Mouse (Mus musculus): Measurements from ENCODE around the gene Pbp2. TPM values are rescaled to one million over a fixed set of nuclear protein-coding genes. Genes with fewer than 3 reads are reported as not detected.

Gene Pbp2
- polyA plus RNA-seq, 1 experiment from 2014 or later, result 0.22 TPM

- peak overlapping the region; percentile 18; the same call in 1 of the 2 replicates for H3K27ac ChIP-seq
- H3K36me3 ChIP-seq, result no peaks in the 10 kb centered on the region
- peaks cover 42% of the 10 kb centered on the region for H3K4me1 ChIP-seq
- H3K9ac ChIP-seq, result no peak overlapping the region
- H3K27me3 ChIP-seq, result no peaks in the 10 kb centered on the region
- no peak overlapping the region for H3K4me3 ChIP-seq
- WGBS, result 67% methylated on average over 7 of the region's 7 CpGs
- ATAC-seq (ENCODE audit: borderline replicate concordance, extremely low read depth, low FRiP score, low TSS enrichment), result no peak
- no peaks in the 10 kb centered on the region for H3K9me3 ChIP-seq
- H3K4me2 ChIP-seq, result no peak overlapping the region
Measured at GRCm38 (mm10) chr6:135299024-135299550, 11.1 kb downstream of the Pbp2 start.

- Histone ChIP-seq H3K9ac (no peak overlapping the region), H3K27ac (no peak overlapping the region), H3K9me3 (no peaks in the 10 kb centered on the region), H3K36me3 (no peaks in the 10 kb centered on the region), H3K4me1 (peaks cover 28% of the 10 kb centered on the region), H3K27me3 (no peaks in the 10 kb centered on the region), H3K4me3 (no peak overlapping the region), H3K4me2 (no peak overlapping the region)
- ATAC-seq (ENCODE audit: borderline replicate concordance, extremely low read depth, low FRiP score, low TSS enrichment), result no peak
- 74% methylated on average over 7 of the region's 7 CpGs for WGBS
Measured at GRCm38 (mm10) chr6:135297570-135297969, 12.6 kb downstream of the Pbp2 start.

- H3K27ac ChIP-seq, result peak overlapping the region; percentile 88
- no peak overlapping the region for H3K4me2 ChIP-seq
Measured at GRCm38 (mm10) chr6:135296267-135296666, 13.9 kb downstream of the Pbp2 start.

DNA sequence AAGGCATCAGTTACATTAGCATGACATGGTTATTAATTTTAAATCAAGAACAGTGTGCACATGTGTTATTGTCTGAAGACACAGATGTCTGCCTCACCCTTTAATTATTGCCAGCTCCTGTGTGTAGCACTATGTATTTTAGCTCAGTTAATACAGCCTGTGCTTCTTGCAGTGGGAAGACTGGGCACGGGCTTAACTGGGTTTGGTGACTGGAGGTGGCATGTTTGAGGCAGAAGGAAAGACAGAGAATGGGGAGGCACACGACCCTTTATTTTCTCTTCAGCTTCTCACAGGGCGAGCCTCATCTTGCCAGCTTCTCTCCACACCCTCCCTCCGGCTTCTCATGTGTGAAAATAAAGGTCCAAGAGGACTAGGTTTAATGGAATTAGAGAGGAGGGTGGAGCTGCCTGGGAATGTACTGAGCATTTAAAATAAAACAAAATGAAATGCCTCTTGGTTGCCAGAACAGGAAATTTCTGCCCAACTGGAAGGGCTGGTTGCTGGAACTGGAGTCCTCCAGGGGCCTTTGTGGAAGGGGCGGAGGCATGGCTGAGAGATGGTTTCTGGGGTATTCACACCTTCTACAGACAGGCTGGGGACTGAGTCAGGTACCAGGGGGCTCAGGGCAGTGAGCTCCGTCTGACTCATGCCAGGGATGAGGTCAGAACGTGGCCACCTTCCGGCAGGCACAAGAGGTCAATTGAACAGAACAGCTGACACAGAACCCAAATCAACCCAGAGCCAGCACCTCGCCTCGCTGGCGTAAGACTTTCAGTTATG is 14.9 kb downstream of the Pbp2 start:
- WGBS, result 54% methylated on average over 11 of the region's 11 CpGs
- ATAC-seq (ENCODE audit: borderline replicate concordance, extremely low read depth, low FRiP score, low TSS enrichment), result peak; percentile 43
- no peak overlapping the region for H3K9ac ChIP-seq
- H3K4me3 ChIP-seq, result no peak overlapping the region
- peaks cover 24% of the 10 kb centered on the region for H3K4me1 ChIP-seq
- H3K36me3 ChIP-seq, result no peaks in the 10 kb centered on the region
- no peaks in the 10 kb centered on the region for H3K27me3 ChIP-seq
- no peak overlapping the region for H3K4me2 ChIP-seq
- H3K9me3 ChIP-seq, result no peaks in the 10 kb centered on the region
- H3K27ac ChIP-seq, result peak overlapping the region; percentile 88

More at GRCm38 (mm10) chr6:135296267-135296666, 13.9 kb downstream of the Pbp2 start:
- Histone ChIP-seq H3K27me3 (no peaks in the 10 kb centered on the region), H3K9me3 (no peaks in the 10 kb centered on the region), H3K9ac (no peak overlapping the region), H3K4me1 (peaks cover 24% of the 10 kb centered on the region), H3K4me3 (0 out of 2 replicates have a peak overlapping the region, but pooled peaks have one; percentile 1), H3K36me3 (no peaks in the 10 kb centered on the region)
- WGBS, result 54% methylated on average over 17 of the region's 17 CpGs
- ATAC-seq (ENCODE audit: borderline replicate concordance, extremely low read depth, low FRiP score, low TSS enrichment), result no peak

GRCm38 (mm10) chr6:135294150-135294549 is 16.1 kb downstream of the Pbp2 start:
- no peak overlapping the region for H3K4me2 ChIP-seq
- H3K27ac ChIP-seq, result peak overlapping the region; percentile 88
- no peak overlapping the region for H3K9ac ChIP-seq
- H3K4me1 ChIP-seq, result peaks cover 24% of the 10 kb centered on the region
- ATAC-seq (ENCODE audit: borderline replicate concordance, extremely low read depth, low FRiP score, low TSS enrichment), result no peak
- H3K9me3 ChIP-seq, result no peaks in the 10 kb centered on the region
- no peaks in the 10 kb centered on the region for H3K36me3 ChIP-seq
- no peaks in the 10 kb centered on the region for H3K27me3 ChIP-seq
- WGBS, result 41% methylated on average over 6 of the region's 6 CpGs
- no peak overlapping the region for H3K4me3 ChIP-seq

DNA sequence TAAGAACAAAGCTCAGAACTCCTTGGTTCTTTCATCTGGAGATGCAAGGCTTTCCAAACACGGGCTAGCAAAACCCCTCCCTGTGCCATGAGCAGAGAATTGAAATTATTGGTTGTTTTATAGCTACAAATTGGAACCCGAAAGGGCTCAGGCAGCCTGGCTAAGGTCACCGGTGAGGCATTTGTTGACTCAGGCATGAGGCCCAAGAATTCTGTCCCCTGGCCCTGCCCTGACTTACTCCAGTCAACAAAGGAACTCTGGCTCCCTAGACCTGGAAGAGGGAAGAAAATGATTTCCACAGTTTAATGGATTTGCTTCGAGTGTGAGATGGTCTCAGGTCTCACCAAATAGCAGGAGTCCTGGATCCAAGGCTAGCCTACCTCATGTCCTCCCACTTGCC is 17.8 kb downstream of the Pbp2 start:
- 61% methylated on average over 4 of the region's 4 CpGs for WGBS
- Histone ChIP-seq H3K9me3 (no peaks in the 10 kb centered on the region), H3K9ac (no peak overlapping the region), H3K4me1 (peaks cover 24% of the 10 kb centered on the region), H3K27ac (0 out of 2 replicates have a peak overlapping the region, but pooled peaks have one; percentile 6), H3K27me3 (no peaks in the 10 kb centered on the region), H3K4me3 (no peak overlapping the region), H3K4me2 (no peak overlapping the region), H3K36me3 (no peaks in the 10 kb centered on the region)
- ATAC-seq (ENCODE audit: borderline replicate concordance, extremely low read depth, low FRiP score, low TSS enrichment), result no peak

- no peak for ATAC-seq (ENCODE audit: borderline replicate concordance, extremely low read depth, low FRiP score, low TSS enrichment)
- Histone ChIP-seq H3K9me3 (no peaks in the 10 kb centered on the region), H3K27me3 (peaks cover 7% of the 10 kb centered on the region; the same call in 1 of the 2 replicates), H3K4me1 (peaks cover 25% of the 10 kb centered on the region), H3K27ac (no peak overlapping the region), H3K36me3 (no peaks in the 10 kb centered on the region), H3K4me3 (no peak overlapping the region), H3K9ac (no peak overlapping the region), H3K4me2 (no peak overlapping the region)
- 35% methylated on average over 10 of the region's 10 CpGs for WGBS
Measured at GRCm38 (mm10) chr6:135279856-135280255, 30.3 kb downstream of the Pbp2 start.

DNA sequence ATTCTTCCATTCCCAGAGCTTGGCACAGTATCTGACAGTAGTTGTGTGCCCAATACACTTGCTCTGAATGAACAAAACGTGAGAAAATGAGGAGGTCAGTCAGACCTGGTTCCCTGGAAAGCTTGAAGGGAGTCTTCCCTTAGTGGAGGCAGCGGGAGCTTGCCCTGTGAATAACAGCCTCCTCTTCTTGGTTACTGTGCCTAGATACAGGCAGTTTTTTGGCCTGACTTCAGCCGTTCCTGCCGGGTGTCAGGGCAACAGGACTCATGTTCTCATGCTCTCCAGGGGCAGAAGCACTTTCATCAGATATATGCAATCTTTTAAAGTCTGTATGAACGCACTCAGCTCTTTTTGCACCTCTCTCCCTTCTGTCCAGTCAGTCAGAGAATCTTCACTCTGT is 30.9 kb downstream of the Pbp2 start:
- Histone ChIP-seq H3K4me1 (peaks cover 27% of the 10 kb centered on the region), H3K27ac (no peak overlapping the region), H3K4me3 (no peak overlapping the region), H3K9ac (no peak overlapping the region), H3K36me3 (no peaks in the 10 kb centered on the region), H3K27me3 (peaks cover 7% of the 10 kb centered on the region; the same call in 1 of the 2 replicates), H3K9me3 (no peaks in the 10 kb centered on the region), H3K4me2 (no peak overlapping the region)
- WGBS, result 37% methylated on average over 5 of the region's 5 CpGs
- no peak for ATAC-seq (ENCODE audit: borderline replicate concordance, extremely low read depth, low FRiP score, low TSS enrichment)

DNA sequence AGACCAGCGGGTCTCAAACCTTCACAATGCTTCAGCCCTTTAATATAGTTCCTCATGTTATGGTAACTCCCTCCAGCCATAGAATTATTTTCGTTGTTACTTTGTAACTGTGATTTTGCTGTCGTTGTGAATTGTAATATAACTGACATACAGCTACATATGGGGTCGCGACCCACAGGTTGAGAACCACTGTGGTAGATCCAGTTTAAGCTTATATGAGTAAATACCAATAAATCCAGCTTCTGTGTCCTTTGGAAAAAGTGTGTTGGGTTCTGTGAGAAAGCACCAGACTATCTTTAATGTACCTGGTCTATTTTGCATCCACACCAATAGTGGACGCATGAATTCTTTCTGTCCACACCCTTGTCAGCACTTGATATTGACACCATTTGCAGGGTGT is 31.9 kb downstream of the Pbp2 start:
- no peaks in the 10 kb centered on the region for H3K36me3 ChIP-seq
- H3K27me3 ChIP-seq, result peaks cover 7% of the 10 kb centered on the region; the same call in 1 of the 2 replicates
- no peak overlapping the region for H3K27ac ChIP-seq
- H3K9ac ChIP-seq, result no peak overlapping the region
- ATAC-seq (ENCODE audit: borderline replicate concordance, extremely low read depth, low FRiP score, low TSS enrichment), result no peak
- H3K4me3 ChIP-seq, result no peak overlapping the region
- WGBS, result 83% methylated on average over 6 of the region's 6 CpGs
- no peaks in the 10 kb centered on the region for H3K9me3 ChIP-seq
- no peak overlapping the region for H3K4me2 ChIP-seq
- peaks cover 27% of the 10 kb centered on the region for H3K4me1 ChIP-seq

DNA sequence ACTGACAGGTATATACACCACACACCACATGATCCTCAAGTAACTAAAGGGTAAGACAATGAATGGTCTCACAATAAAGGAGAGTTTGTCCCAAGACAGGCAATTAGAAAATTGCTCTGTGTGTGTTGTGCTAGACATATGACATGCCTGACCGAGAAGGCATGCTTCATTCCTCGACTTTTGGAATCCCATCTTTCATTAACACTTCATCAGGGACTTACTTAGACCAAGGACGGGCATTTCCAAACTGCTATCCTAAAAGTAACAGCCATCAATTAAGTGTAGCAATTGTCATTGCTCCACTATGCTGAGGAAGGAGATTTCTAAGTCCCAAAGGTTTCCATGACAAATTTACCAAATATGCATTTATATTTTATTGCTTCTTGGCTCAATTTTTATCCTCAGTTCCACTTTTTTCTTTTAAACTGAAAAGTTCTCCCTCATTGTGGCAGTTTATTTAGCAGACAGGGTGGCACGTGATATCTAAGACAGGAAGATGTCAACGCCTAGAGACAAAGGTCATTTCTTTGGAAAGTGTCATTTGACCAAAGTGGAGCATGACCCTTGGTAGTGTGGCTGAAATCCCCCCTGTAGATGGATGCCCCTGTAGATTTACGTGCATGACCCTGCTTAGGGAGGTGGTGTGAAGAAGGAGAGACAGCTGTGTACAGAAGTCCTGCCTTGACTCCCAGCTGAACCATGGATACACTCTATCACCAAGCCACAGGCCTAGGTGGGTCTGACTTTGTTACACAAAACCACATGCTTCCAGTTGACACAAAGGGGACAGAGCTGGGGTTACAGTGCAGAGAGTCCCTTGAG is 33.5 kb downstream of the Pbp2 start:
- Histone ChIP-seq H3K36me3 (no peaks in the 10 kb centered on the region), H3K9me3 (no peaks in the 10 kb centered on the region), H3K4me3 (no peak overlapping the region), H3K9ac (no peak overlapping the region), H3K4me2 (no peak overlapping the region), H3K4me1 (peaks cover 31% of the 10 kb centered on the region), H3K27me3 (peaks cover 7% of the 10 kb centered on the region; the same call in 1 of the 2 replicates), H3K27ac (no peak overlapping the region)
- ATAC-seq (ENCODE audit: borderline replicate concordance, extremely low read depth, low FRiP score, low TSS enrichment), result peak; percentile 87
- WGBS, result 44% methylated on average over 6 of the region's 6 CpGs

- no peak overlapping the region for H3K9ac ChIP-seq
- no peaks in the 10 kb centered on the region for H3K9me3 ChIP-seq
- no peak overlapping the region for H3K4me2 ChIP-seq
- H3K27ac ChIP-seq, result 0 out of 2 replicates have a peak overlapping the region, but pooled peaks have one; percentile 16
- H3K4me3 ChIP-seq, result no peak overlapping the region
- peaks cover 39% of the 10 kb centered on the region for H3K4me1 ChIP-seq
- WGBS, result 62% methylated on average over 4 of the region's 4 CpGs
- H3K27me3 ChIP-seq, result peaks cover 2% of the 10 kb centered on the region; the same call in 1 of the 2 replicates
- no peaks in the 10 kb centered on the region for H3K36me3 ChIP-seq
- ATAC-seq (ENCODE audit: borderline replicate concordance, extremely low read depth, low FRiP score, low TSS enrichment), result no peak
Measured at GRCm38 (mm10) chr6:135275231-135275630, 35.0 kb downstream of the Pbp2 start.

Data from lung, embryonic 15.5 days (tissue).